Mouse (Mus musculus) urinary bladder, adult 18-20 months (tissue): Measurements from ENCODE around the gene Trim30b.
"Not testable (repeated sequence)": the region's sequence is repeated elsewhere in the genome, so short reads cannot be mapped to it uniquely, and the experiment has no call there.

ENCODE experiments used
- DNase-seq, 2 experiments: peaks; one replicate each; pipeline ENCODE4 v3.0.0; 2022; ENCODE audit warnings: low spot score in 2 of 2, mixed read lengths in 2 of 2

Gene Trim30b

GRCm38 (mm10) chr7:104369736-104370414 is at the start of gene Trim30b:
TSS of gene Trim30b (minus strand) at chr7:104369884.
- peak in 1 of 2 experiments; percentile 3 for DNase-seq

GRCm38 (mm10) chr7:104404460-104404950 is 34.8 kb upstream of the Trim30b start:
- DNase-seq: no peak

GRCm38 (mm10) chr7:104401140-104401539 is 31.5 kb upstream of the Trim30b start:
- DNase-seq: no peak

- no peak for DNase-seq
These were observed 31.0 kb upstream of the Trim30b start, which contains the start of gene Trim30c for GRCm38 (mm10) chr7:104400698-104401097. TSS of gene Trim30c (minus strand) at chr7:104400837.

- no peak for DNase-seq
These were observed 28.8 kb upstream of the Trim30b start for GRCm38 (mm10) chr7:104398492-104398891.

GRCm38 (mm10) chr7:104366339-104366738 is 3.3 kb downstream of the Trim30b start:
- no peak for DNase-seq

GRCm38 (mm10) chr7:104353600-104353967 is 16.1 kb downstream of the Trim30b start:
- no peak for DNase-seq

- DNase-seq: peak; percentile 17 to 68
These were observed 16.7 kb downstream of the Trim30b start, which contains the start of gene Trim12c for GRCm38 (mm10) chr7:104352717-104353599. TSS of gene Trim12c (minus strand) at chr7:104353362.

GRCm38 (mm10) chr7:104348043-104348442 is 21.6 kb downstream of the Trim30b start:
- not testable (repeated sequence) for DNase-seq

GRCm38 (mm10) chr7:104340744-104341143 is 28.9 kb downstream of the Trim30b start:
- DNase-seq: not testable (repeated sequence)

- not testable (repeated sequence) for DNase-seq
These were observed 34.1 kb downstream of the Trim30b start for GRCm38 (mm10) chr7:104335547-104335946.

- DNase-seq: not testable (repeated sequence)
These were observed 40.5 kb downstream of the Trim30b start, which contains the start of gene Trim34b for GRCm38 (mm10) chr7:104329171-104329570. TSS of gene Trim34b (plus strand) at chr7:104329471.

- DNase-seq: no peak
These were observed 47.7 kb downstream of the Trim30b start for GRCm38 (mm10) chr7:104322028-104322427.

- not testable (repeated sequence) for DNase-seq
These were observed 54.2 kb downstream of the Trim30b start, which contains the start of gene Trim12a for GRCm38 (mm10) chr7:104315369-104316080. TSS of gene Trim12a (minus strand) at chr7:104315466.

- DNase-seq: no peak
These were observed 54.8 kb downstream of the Trim30b start for GRCm38 (mm10) chr7:104314796-104315353.
